Mouse (Mus musculus) C2C12 (cell line): Measurements from ENCODE around the gene Stc2. TPM values are rescaled to one million over a fixed set of nuclear protein-coding genes. Genes with fewer than 3 reads are reported as not detected.

Experiments used
- H3K27me3 ChIP-seq: one replicate; pipeline ENCODE4 v1.6.1; 2011; ENCODE audit not compliant: control insufficient read depth, insufficient read depth, insufficient read length
- H3K36me3 ChIP-seq: one replicate; pipeline ENCODE4 v1.6.1; 2011; ENCODE audit not compliant: control insufficient read depth, insufficient read depth
- H3K4me3 ChIP-seq: one replicate; pipeline ENCODE4 v1.5.1; 2011; ENCODE audit warnings: mild to moderate bottlenecking, control low read depth; ENCODE audit not compliant: poor library complexity, insufficient read depth, severe bottlenecking
- H3K79me2 ChIP-seq: one replicate; pipeline ENCODE4 v1.6.1; 2011; ENCODE audit not compliant: control insufficient read depth, insufficient read depth
- H3K79me3 ChIP-seq: one replicate; pipeline ENCODE4 v1.6.1; 2011; ENCODE audit warnings: low read depth, control low read depth
- H3ac ChIP-seq: one replicate; pipeline ENCODE3; 2011; ENCODE audit warnings: low read depth; ENCODE audit not compliant: control insufficient read depth, insufficient read length
- CEBPB ChIP-seq: IDR thresholded peaks from one replicate; pipeline ENCODE4 v1.6.1; 2011; ENCODE audit warnings: low read depth, mild to moderate bottlenecking, control low read depth, moderate library complexity
- CTCF ChIP-seq: IDR thresholded peaks from one replicate; pipeline ENCODE4 v1.5.1; 2011; ENCODE audit not compliant: control insufficient read depth, insufficient read depth, insufficient read length
- FOSL1 ChIP-seq: IDR thresholded peaks from one replicate; pipeline ENCODE4 v1.8.0; 2011; ENCODE audit warnings: mild to moderate bottlenecking, low read length; ENCODE audit not compliant: poor library complexity, insufficient read depth, severe bottlenecking
- MAX ChIP-seq: IDR thresholded peaks from one replicate; pipeline ENCODE4 v1.6.1; 2011; ENCODE audit warnings: mild to moderate bottlenecking, control low read depth
- MYOD1 ChIP-seq: IDR thresholded peaks from one replicate; pipeline ENCODE4 v1.6.1; 2011; ENCODE audit warnings: low read depth; ENCODE audit not compliant: control insufficient read depth, insufficient read length
- MYOG ChIP-seq: IDR thresholded peaks from one replicate; pipeline ENCODE4 v1.6.1; 2011; ENCODE audit not compliant: control insufficient read depth, insufficient read length; ENCODE audit errors: extremely low read depth
- USF1 ChIP-seq: IDR thresholded peaks from one replicate; pipeline ENCODE4 v1.6.1; 2011; ENCODE audit warnings: low read depth, mild to moderate bottlenecking, control low read depth, moderate library complexity
- polyA plus RNA-seq: library from polyadenylated mRNA; unstranded; fragments of >200 nt; fragmentation: generic; extraction: Trizol; gene quantifications from one replicate; pipeline ENCODE4 v1.2.1, GENCODE M21; 2012; ENCODE audit warnings: missing spikeins

Gene Stc2
- polyA plus RNA-seq, 1 experiment, result 15.7 TPM

GRCm38 (mm10) chr11:31362856-31363255 lies 7.0 kb downstream of the Stc2 start:
- H3K79me3 ChIP-seq, result no peaks in the 10 kb centered on the region
- H3K36me3 ChIP-seq, result no peaks in the 10 kb centered on the region
- no peak overlapping the region for H3K4me3 ChIP-seq
- H3ac ChIP-seq, result no peak overlapping the region
- no peaks in the 10 kb centered on the region for H3K27me3 ChIP-seq
- H3K79me2 ChIP-seq, result no peaks in the 10 kb centered on the region
- TF ChIP-seq CTCF (no peak), USF1 (no peak), MYOG (no peak), MAX (no peak), MYOD1 (no peak), CEBPB (no peak)

DNA sequence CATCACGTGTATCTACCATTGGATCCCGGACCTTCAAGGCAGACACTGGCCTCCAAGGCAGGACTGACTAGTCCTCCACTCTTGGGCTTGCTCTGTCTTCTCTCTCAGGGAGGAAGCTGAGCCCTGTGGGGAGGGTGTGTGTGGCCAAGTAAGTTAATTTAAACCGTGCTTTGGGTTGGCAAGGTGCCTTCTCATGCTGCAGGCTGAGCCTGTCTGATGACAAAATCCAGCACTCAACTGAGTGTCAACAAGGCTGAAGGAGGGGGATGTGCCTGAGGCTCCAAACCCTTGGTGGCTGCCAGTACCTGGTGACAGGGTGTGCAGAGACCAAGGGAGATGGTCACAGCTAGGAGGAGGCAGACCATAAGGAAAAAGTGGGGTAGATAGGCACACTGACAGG lies 7.5 kb downstream of the Stc2 start:
- H3ac ChIP-seq, result no peak overlapping the region
- H3K36me3 ChIP-seq, result no peaks in the 10 kb centered on the region
- H3K4me3 ChIP-seq, result no peak overlapping the region
- TF ChIP-seq USF1, result no peak
- TF ChIP-seq FOSL1, result no peak
- no peak for TF ChIP-seq MYOG
- TF ChIP-seq CEBPB, result no peak
- no peak for TF ChIP-seq MAX
- TF ChIP-seq CTCF, result no peak
- TF ChIP-seq MYOD1, result no peak
- H3K27me3 ChIP-seq, result no peaks in the 10 kb centered on the region
- no peaks in the 10 kb centered on the region for H3K79me2 ChIP-seq
- H3K79me3 ChIP-seq, result no peaks in the 10 kb centered on the region

- H3K4me3 ChIP-seq, result no peak overlapping the region
- no peaks in the 10 kb centered on the region for H3K79me3 ChIP-seq
- H3K79me2 ChIP-seq, result no peaks in the 10 kb centered on the region
- H3ac ChIP-seq, result no peak overlapping the region
- TF ChIP-seq CEBPB (no peak), FOSL1 (no peak), MYOG (no peak), MAX (no peak), CTCF (no peak), USF1 (no peak), MYOD1 (no peak)
- no peaks in the 10 kb centered on the region for H3K36me3 ChIP-seq
- H3K27me3 ChIP-seq, result no peaks in the 10 kb centered on the region
Measured at GRCm38 (mm10) chr11:31361047-31361446, 8.8 kb downstream of the Stc2 start.

GRCm38 (mm10) chr11:31359283-31359902 lies 10.5 kb downstream of the Stc2 start:
- H3K4me3 ChIP-seq, result no peak overlapping the region
- H3K79me2 ChIP-seq, result no peaks in the 10 kb centered on the region
- no peak overlapping the region for H3ac ChIP-seq
- no peaks in the 10 kb centered on the region for H3K36me3 ChIP-seq
- TF ChIP-seq USF1 (no peak), MYOD1 (no peak), CTCF (no peak), FOSL1 (no peak), MAX (no peak)
- no peaks in the 10 kb centered on the region for H3K79me3 ChIP-seq
- H3K27me3 ChIP-seq, result no peaks in the 10 kb centered on the region

GRCm38 (mm10) chr11:31358453-31358852 lies 11.4 kb downstream of the Stc2 start:
- Histone ChIP-seq H3K79me3 (no peaks in the 10 kb centered on the region), H3K36me3 (no peaks in the 10 kb centered on the region), H3ac (no peak overlapping the region), H3K27me3 (no peaks in the 10 kb centered on the region), H3K79me2 (no peaks in the 10 kb centered on the region), H3K4me3 (no peak overlapping the region)
- no peak for TF ChIP-seq CTCF
- TF ChIP-seq MYOD1, result no peak
- no peak for TF ChIP-seq MAX
- TF ChIP-seq FOSL1, result no peak
- no peak for TF ChIP-seq USF1
- TF ChIP-seq MYOG, result no peak
- no peak for TF ChIP-seq CEBPB

- Histone ChIP-seq H3K79me2 (no peaks in the 10 kb centered on the region), H3K36me3 (no peaks in the 10 kb centered on the region), H3K4me3 (no peak overlapping the region), H3K79me3 (no peaks in the 10 kb centered on the region), H3K27me3 (no peaks in the 10 kb centered on the region), H3ac (no peak overlapping the region)
- TF ChIP-seq FOSL1 (no peak), USF1 (no peak), MYOG (no peak), MAX (no peak), CEBPB (no peak), CTCF (no peak), MYOD1 (no peak)
Measured at GRCm38 (mm10) chr11:31356866-31357265, 13.0 kb downstream of the Stc2 start.
